Mouse (Mus musculus): ENCODE results near the gene Gmpr2. TPM values are rescaled to one million over a fixed set of nuclear protein-coding genes. Genes with fewer than 3 reads are reported as not detected.

Gmpr2 gene
- polyA plus RNA-seq, 1 experiment from 2014 or later, result 60.0 TPM

DNA sequence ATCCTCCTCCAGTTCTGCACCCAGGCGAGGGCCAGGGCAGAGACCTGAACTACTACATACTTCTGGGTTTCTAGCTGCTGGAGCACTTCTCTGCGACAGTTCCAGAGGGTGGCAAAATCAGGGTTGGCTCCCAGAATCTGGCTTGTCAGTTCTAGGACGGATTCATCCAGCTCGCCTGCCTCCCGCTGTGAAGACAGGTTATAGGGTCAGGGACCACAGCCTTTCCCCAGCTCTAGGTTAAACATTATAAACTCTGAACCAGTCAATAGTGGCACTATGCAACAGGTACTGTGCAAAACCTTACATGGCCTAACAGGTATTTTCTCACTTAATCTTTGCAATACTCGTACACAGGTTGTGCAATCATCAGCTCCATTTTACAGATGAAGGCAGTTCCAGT is 49.3 kb downstream of the Gmpr2 start:
- Histone ChIP-seq H3K36me3 (peaks cover 43% of the 10 kb centered on the region), H3K4me3 (peak overlapping the region; percentile 87), H3K27me3 (ENCODE audit: insufficient read depth, poor library complexity, severe bottlenecking) (no peaks in the 10 kb centered on the region), H3K27ac (no peak overlapping the region), H3K4me1 (replicated peaks) (peaks cover 16% of the 10 kb centered on the region), H3K9me3 (no peaks in the 10 kb centered on the region)
- 69% methylated on average over 6 of the region's 6 CpGs for WGBS
- DNase-seq (ENCODE audit: low spot score), result no peak

DNA sequence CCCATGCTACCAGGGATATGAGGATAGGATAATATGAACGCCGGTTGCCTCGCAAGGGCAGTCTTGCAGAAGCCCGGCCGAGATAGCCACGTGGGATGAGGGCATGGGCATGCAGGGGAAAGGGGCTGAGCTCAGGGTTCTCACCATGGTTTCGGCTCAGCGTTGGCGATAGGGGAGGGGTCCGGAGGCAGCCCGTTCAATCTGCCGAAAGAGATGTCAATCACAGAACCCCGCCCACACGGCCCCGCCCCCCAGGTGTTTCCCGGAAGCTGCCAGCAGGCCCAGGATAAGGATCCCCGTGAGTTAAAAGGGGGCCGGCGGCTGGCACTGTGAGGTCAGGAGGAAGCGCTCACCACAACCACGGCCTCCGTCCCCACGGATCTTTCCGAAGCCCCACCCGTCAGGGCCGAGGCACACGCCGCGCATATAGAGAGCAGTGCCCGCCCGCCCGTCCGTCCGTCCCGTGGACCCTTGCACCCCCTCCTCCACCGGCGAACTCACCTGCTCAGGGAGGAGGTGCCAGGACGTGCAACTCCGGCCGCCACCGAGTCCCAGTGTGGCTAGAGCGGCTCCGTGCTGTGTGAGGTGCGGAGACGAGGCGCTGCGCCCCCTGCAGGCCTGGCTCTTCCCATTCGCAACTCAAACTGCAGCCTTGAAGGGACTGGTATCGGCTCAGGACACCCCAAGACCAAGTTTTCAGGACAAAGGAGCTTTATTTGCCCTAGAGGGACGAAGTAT is 50.1 kb downstream of the Gmpr2 start, which contains the start of gene Rabggta:
TSS of gene Rabggta (minus strand) at position 564 of the 738 bp plus-strand sequence.
- peak; percentile 93 for DNase-seq (ENCODE audit: low spot score)
- no peaks in the 10 kb centered on the region for H3K27me3 ChIP-seq (ENCODE audit: insufficient read depth, poor library complexity, severe bottlenecking)
- H3K36me3 ChIP-seq, result peaks cover 35% of the 10 kb centered on the region
- H3K27ac ChIP-seq, result peak within 1 kb of the TSS; percentile 94
- peak within 1 kb of the TSS; percentile 87 for H3K4me3 ChIP-seq
- H3K9me3 ChIP-seq, result no peaks in the 10 kb centered on the region
- under 1% methylated on average over 50 of the region's 50 CpGs for WGBS
- peaks cover 16% of the 10 kb centered on the region for H3K4me1 ChIP-seq (replicated peaks)

DNA sequence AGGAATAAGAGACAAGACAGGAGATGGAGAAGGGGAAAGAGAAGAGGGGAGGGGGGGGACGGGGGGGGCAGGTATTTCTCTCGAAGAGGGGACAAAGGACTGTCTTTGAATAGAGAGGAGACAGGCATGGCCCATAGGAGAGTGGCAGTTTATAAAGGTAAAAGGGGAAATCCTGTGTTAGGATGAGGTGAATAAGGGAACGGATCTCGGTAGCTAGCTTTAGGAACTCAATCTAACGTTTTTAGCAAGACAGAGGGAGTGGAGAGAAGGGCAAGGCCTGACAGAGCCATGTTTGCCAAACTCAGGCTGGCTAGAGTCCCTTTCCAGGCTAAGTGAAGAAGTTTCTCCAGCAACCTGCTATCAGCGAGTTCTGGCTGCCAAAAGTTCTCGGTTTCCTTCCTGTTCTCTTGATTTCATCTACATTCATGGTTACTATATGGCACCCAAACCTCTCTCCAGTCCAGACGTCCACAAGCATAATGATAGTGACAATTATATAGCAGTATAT is 50.8 kb downstream of the Gmpr2 start:
- no peaks in the 10 kb centered on the region for H3K27me3 ChIP-seq (ENCODE audit: insufficient read depth, poor library complexity, severe bottlenecking)
- DNase-seq (ENCODE audit: low spot score), result no peak
- peaks cover 16% of the 10 kb centered on the region for H3K4me1 ChIP-seq (replicated peaks)
- no peaks in the 10 kb centered on the region for H3K9me3 ChIP-seq
- WGBS, result 53% methylated on average over 8 of the region's 8 CpGs
- H3K27ac ChIP-seq, result peak overlapping the region; percentile 94
- peak overlapping the region; percentile 87 for H3K4me3 ChIP-seq
- H3K36me3 ChIP-seq, result peaks cover 29% of the 10 kb centered on the region

DNA sequence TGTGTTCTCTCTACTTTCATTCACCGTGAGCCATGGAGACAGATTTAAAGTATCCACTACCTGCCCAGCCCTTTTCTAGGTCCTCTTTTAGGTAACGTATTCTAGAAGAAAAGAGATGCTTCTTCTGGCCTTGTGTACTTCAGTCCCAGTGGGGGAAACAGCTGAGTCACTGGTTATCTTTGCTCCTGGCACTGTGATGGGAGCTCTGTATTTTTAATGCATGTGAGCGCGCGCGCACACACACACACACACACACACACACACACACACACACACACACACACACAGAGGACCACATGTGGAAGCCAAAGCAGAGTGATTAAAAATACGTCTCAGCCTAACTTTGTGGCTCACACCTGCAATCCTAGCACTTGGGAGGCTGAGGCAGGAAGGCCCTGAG is 51.7 kb downstream of the Gmpr2 start:
- peaks cover 16% of the 10 kb centered on the region for H3K4me1 ChIP-seq (replicated peaks)
- no peak for DNase-seq (ENCODE audit: low spot score)
- no peak overlapping the region for H3K4me3 ChIP-seq
- no peaks in the 10 kb centered on the region for H3K27me3 ChIP-seq (ENCODE audit: insufficient read depth, poor library complexity, severe bottlenecking)
- 93% methylated on average over 7 of the region's 7 CpGs for WGBS
- no peaks in the 10 kb centered on the region for H3K9me3 ChIP-seq
- H3K36me3 ChIP-seq, result peaks cover 20% of the 10 kb centered on the region
- no peak overlapping the region for H3K27ac ChIP-seq

DNA sequence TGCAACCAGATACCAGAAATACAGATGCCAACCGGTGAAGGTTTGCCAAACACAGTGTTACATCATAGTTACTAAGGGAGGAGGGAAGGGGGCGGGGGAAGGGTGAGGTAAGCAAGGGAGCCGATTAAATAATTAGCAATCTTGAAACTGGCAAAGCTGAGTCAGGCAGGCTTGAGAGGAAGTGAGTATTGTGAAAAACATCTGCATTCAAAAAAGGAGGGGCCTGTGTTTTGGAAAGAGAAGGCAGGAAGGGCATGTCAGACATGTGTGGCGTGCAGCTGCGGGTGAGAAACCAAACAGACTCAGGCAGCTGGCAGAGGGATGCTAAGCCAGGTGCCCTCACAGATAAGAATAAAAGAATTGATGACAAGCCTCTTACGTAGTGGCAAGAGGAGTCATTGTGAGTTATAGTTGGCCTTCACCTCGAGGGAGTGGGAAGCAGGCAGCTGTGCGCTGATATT is 52.7 kb downstream of the Gmpr2 start:
- no peak overlapping the region for H3K4me3 ChIP-seq
- H3K27me3 ChIP-seq (ENCODE audit: insufficient read depth, poor library complexity, severe bottlenecking), result no peaks in the 10 kb centered on the region
- WGBS, result 69% methylated on average over 8 of the region's 8 CpGs
- H3K27ac ChIP-seq, result no peak overlapping the region
- H3K36me3 ChIP-seq, result peaks cover 10% of the 10 kb centered on the region
- DNase-seq (ENCODE audit: low spot score), result no peak
- H3K9me3 ChIP-seq, result no peaks in the 10 kb centered on the region
- H3K4me1 ChIP-seq (replicated peaks), result peaks cover 16% of the 10 kb centered on the region

DNA sequence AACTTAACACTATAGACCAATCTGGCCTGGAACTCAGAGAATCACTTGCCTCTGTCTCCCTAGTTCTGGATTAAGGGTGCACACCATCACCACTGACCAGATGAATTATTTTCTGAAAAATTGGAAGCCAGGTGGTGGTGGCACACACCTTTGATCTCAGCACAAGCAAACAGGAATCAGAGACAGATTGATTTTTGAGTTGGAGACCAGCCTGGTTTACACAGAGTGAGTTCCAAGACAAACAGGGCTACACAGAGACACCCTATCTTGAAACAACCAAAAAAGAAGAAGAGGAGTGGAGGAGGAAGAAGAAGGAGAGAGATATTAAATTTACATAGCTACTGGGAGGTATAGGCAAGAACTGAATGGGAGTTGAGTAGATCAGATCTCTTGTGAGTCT is 54.5 kb downstream of the Gmpr2 start:
- DNase-seq (ENCODE audit: low spot score), result no peak
- Histone ChIP-seq H3K36me3 (no peaks in the 10 kb centered on the region), H3K27me3 (ENCODE audit: insufficient read depth, poor library complexity, severe bottlenecking) (no peaks in the 10 kb centered on the region), H3K27ac (no peak overlapping the region), H3K4me3 (no peak overlapping the region), H3K4me1 (replicated peaks) (peaks cover 12% of the 10 kb centered on the region), H3K9me3 (no peaks in the 10 kb centered on the region)

DNA sequence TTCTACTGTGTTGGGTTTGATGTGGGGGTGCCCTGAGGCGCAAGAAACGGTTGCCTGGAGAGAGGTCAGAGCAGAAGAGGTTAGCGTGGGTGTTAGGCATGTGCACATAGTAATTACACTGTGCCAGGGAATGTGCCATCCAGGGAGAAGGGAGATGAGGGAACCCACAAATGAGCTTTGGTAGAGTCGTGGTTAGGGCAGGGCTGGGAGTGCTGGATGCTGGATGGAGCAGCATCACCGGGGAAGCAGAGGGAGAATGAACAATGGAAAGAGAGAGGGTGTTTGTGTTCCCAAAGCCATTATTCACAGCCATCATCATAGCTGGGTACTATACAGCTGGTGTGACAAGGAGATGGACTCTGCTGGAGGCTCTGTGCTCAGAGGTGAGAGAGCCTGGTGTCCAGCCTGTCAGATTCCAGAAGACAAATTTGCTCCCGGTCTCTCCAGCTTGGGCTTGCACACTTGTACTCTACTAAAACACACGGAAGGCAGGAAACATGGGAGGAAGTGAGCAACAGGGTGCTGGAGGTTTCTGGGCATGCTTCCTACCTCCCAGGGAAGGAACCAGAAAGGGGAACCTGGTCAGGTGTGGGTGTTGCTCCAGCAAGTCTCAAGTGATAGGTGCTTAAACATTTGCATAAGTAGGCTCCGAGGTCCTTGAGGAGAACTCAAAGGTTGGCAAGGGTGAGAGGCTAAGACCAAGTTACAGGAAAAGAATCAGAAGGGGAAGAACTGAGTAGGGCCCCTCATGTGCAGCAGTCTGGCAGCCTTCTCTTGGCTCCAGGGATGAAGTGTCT is 56.3 kb downstream of the Gmpr2 start:
- no peaks in the 10 kb centered on the region for H3K4me1 ChIP-seq (replicated peaks)
- H3K27ac ChIP-seq, result no peak overlapping the region
- H3K27me3 ChIP-seq (ENCODE audit: insufficient read depth, poor library complexity, severe bottlenecking), result no peaks in the 10 kb centered on the region
- H3K36me3 ChIP-seq, result no peaks in the 10 kb centered on the region
- no peak for DNase-seq (ENCODE audit: low spot score)
- no peak overlapping the region for H3K4me3 ChIP-seq
- WGBS, result 69% methylated on average over 8 of the region's 8 CpGs
- no peaks in the 10 kb centered on the region for H3K9me3 ChIP-seq

Other genes with a start within 250 kb of the Gmpr2 start
- gene Dhrs4, start 193.2 kb upstream of the Gmpr2 start, polyA plus RNA-seq (2016; fragmentation: Nextera tagmentation; extraction: Ambion mirVana), result 50.5 and 64.5 TPM in 2 replicates
- gene Carmil3, start 181.3 kb upstream of the Gmpr2 start, polyA plus RNA-seq (2016; fragmentation: Nextera tagmentation; extraction: Ambion mirVana), result 5.7 and 7.9 TPM in 2 replicates
- 1.1 and 1.6 TPM in 2 replicates for gene Cpne6, start 161.5 kb upstream of the Gmpr2 start, polyA plus RNA-seq (2016; fragmentation: Nextera tagmentation; extraction: Ambion mirVana)
- gene Nrl, start 147.0 kb upstream of the Gmpr2 start, polyA plus RNA-seq (2016; fragmentation: Nextera tagmentation; extraction: Ambion mirVana), result not detected in 2 replicates
- gene Pck2, start 131.7 kb upstream of the Gmpr2 start, polyA plus RNA-seq (2016; fragmentation: Nextera tagmentation; extraction: Ambion mirVana), result 15.4 and 18.5 TPM in 2 replicates
- gene Dcaf11, start 111.9 kb upstream of the Gmpr2 start, polyA plus RNA-seq (2016; fragmentation: Nextera tagmentation; extraction: Ambion mirVana), result 69.5 and 94.1 TPM in 2 replicates
- gene A730061H03Rik, start 111.5 kb upstream of the Gmpr2 start, polyA plus RNA-seq (2016; fragmentation: Nextera tagmentation; extraction: Ambion mirVana), result 0.82 TPM in 1 of 2 replicates, not detected in the other
- 0.26 and 0.34 TPM in 2 replicates for gene Fitm1, start 96.3 kb upstream of the Gmpr2 start, polyA plus RNA-seq (2016; fragmentation: Nextera tagmentation; extraction: Ambion mirVana)
- 97.6 and 114 TPM in 2 replicates for gene Psme1, start 93.8 kb upstream of the Gmpr2 start, polyA plus RNA-seq (2016; fragmentation: Nextera tagmentation; extraction: Ambion mirVana)
- 6.8 and 10.0 TPM in 2 replicates for gene Emc9, start 86.6 kb upstream of the Gmpr2 start, polyA plus RNA-seq (2016; fragmentation: Nextera tagmentation; extraction: Ambion mirVana)
- gene Psme2, start 80.8 kb upstream of the Gmpr2 start, polyA plus RNA-seq (2016; fragmentation: Nextera tagmentation; extraction: Ambion mirVana), result 171 and 203 TPM in 2 replicates
- gene Rnf31, start 80.2 kb upstream of the Gmpr2 start, polyA plus RNA-seq (2016; fragmentation: Nextera tagmentation; extraction: Ambion mirVana), result 21.2 and 23.2 TPM in 2 replicates
- gene Irf9, start 68.4 kb upstream of the Gmpr2 start, polyA plus RNA-seq (2016; fragmentation: Nextera tagmentation; extraction: Ambion mirVana), result 7.2 and 7.8 TPM in 2 replicates
- gene Rec8, start 53.9 kb upstream of the Gmpr2 start, polyA plus RNA-seq (2016; fragmentation: Nextera tagmentation; extraction: Ambion mirVana), result 10.4 and 12.3 TPM in 2 replicates
- gene Ipo4, start 36.0 kb upstream of the Gmpr2 start, polyA plus RNA-seq (2016; fragmentation: Nextera tagmentation; extraction: Ambion mirVana), result 101 and 107 TPM in 2 replicates
- 0.76 and 1.5 TPM in 2 replicates for gene Gm49378, start 34.0 kb upstream of the Gmpr2 start, polyA plus RNA-seq (2016; fragmentation: Nextera tagmentation; extraction: Ambion mirVana)
- gene Tm9sf1, start 28.1 kb upstream of the Gmpr2 start, polyA plus RNA-seq (2016; fragmentation: Nextera tagmentation; extraction: Ambion mirVana), result 76.0 and 78.1 TPM in 2 replicates
- gene Tssk4, start 21.8 kb upstream of the Gmpr2 start, polyA plus RNA-seq (2016; fragmentation: Nextera tagmentation; extraction: Ambion mirVana), result 0.40 and 0.97 TPM in 2 replicates
- 65.6 and 67.6 TPM in 2 replicates for gene Mdp1, start 11.4 kb upstream of the Gmpr2 start, polyA plus RNA-seq (2016; fragmentation: Nextera tagmentation; extraction: Ambion mirVana)
- gene Nedd8, start 183 bp downstream of the Gmpr2 start, polyA plus RNA-seq (2016; fragmentation: Nextera tagmentation; extraction: Ambion mirVana), result 646 and 662 TPM in 2 replicates
- 63.4 and 68.9 TPM in 2 replicates for gene Tinf2, start 9.9 kb downstream of the Gmpr2 start, polyA plus RNA-seq (2016; fragmentation: Nextera tagmentation; extraction: Ambion mirVana)
- 0.34 and 0.81 TPM in 2 replicates for gene Tgm1, start 42.0 kb downstream of the Gmpr2 start, polyA plus RNA-seq (2016; fragmentation: Nextera tagmentation; extraction: Ambion mirVana)
- gene Rabggta, start 50.3 kb downstream of the Gmpr2 start, polyA plus RNA-seq (2016; fragmentation: Nextera tagmentation; extraction: Ambion mirVana), result 34.7 and 36.3 TPM in 2 replicates
- 68.5 and 73.8 TPM in 2 replicates for gene Dhrs1, start 73.7 kb downstream of the Gmpr2 start, polyA plus RNA-seq (2016; fragmentation: Nextera tagmentation; extraction: Ambion mirVana)
- gene Nop9, start 73.8 kb downstream of the Gmpr2 start, polyA plus RNA-seq (2016; fragmentation: Nextera tagmentation; extraction: Ambion mirVana), result 53.3 and 56.5 TPM in 2 replicates
- 0.17 TPM in 1 of 2 replicates, not detected in the other for gene Cideb, start 86.5 kb downstream of the Gmpr2 start, polyA plus RNA-seq (2016; fragmentation: Nextera tagmentation; extraction: Ambion mirVana)
- 0.14 and 0.21 TPM in 2 replicates for gene Ltb4r2, start 89.5 kb downstream of the Gmpr2 start, polyA plus RNA-seq (2016; fragmentation: Nextera tagmentation; extraction: Ambion mirVana)
- 0.11 and 0.39 TPM in 2 replicates for gene Ltb4r1, start 94.0 kb downstream of the Gmpr2 start, polyA plus RNA-seq (2016; fragmentation: Nextera tagmentation; extraction: Ambion mirVana)
- gene Adcy4, start 112.2 kb downstream of the Gmpr2 start, polyA plus RNA-seq (2016; fragmentation: Nextera tagmentation; extraction: Ambion mirVana), result 7.9 and 10.3 TPM in 2 replicates
- gene Ripk3, start 116.9 kb downstream of the Gmpr2 start, polyA plus RNA-seq (2016; fragmentation: Nextera tagmentation; extraction: Ambion mirVana), result 11.9 and 14.4 TPM in 2 replicates
- 34.0 and 34.6 TPM in 2 replicates for gene Nfatc4, start 151.2 kb downstream of the Gmpr2 start, polyA plus RNA-seq (2016; fragmentation: Nextera tagmentation; extraction: Ambion mirVana)
- gene Nynrin, start 182.1 kb downstream of the Gmpr2 start, polyA plus RNA-seq (2016; fragmentation: Nextera tagmentation; extraction: Ambion mirVana), result 24.1 and 24.4 TPM in 2 replicates
- gene Cbln3, start 212.5 kb downstream of the Gmpr2 start, polyA plus RNA-seq (2016; fragmentation: Nextera tagmentation; extraction: Ambion mirVana), result 0.12 and 0.33 TPM in 2 replicates
- gene Khnyn, start 213.0 kb downstream of the Gmpr2 start, polyA plus RNA-seq (2016; fragmentation: Nextera tagmentation; extraction: Ambion mirVana), result 21.4 and 24.2 TPM in 2 replicates
- gene Sdr39u1, start 228.4 kb downstream of the Gmpr2 start, polyA plus RNA-seq (2016; fragmentation: Nextera tagmentation; extraction: Ambion mirVana), result 33.2 and 38.1 TPM in 2 replicates